Mouse (Mus musculus) frontal cortex, postnatal 36 days (tissue): ENCODE measurements around the gene Fam192a.

Source experiments
- DNase-seq, 2 experiments: peaks; one replicate each; pipeline ENCODE4 v3.0.0; 2022; ENCODE audit warnings: low spot score in 2 of 2

The Fam192a gene

GRCm38 (mm10) chr8:94532525-94532872 lies 69.3 kb downstream of the Fam192a start:
- DNase-seq, result peak in 1 of 2 experiments; percentile 2

- peak in 1 of 2 experiments; percentile 13 for DNase-seq
Measured at GRCm38 (mm10) chr8:94532000-94532399, 69.8 kb downstream of the Fam192a start.

GRCm38 (mm10) chr8:94530643-94531042 lies 71.2 kb downstream of the Fam192a start:
- DNase-seq, result no peak

- DNase-seq, result no peak
Measured at GRCm38 (mm10) chr8:94529875-94530274, 71.9 kb downstream of the Fam192a start.

- DNase-seq, result peak; percentile 57 to 60
Measured at GRCm38 (mm10) chr8:94528245-94528644, 73.6 kb downstream of the Fam192a start.

GRCm38 (mm10) chr8:94527178-94527577 lies 74.6 kb downstream of the Fam192a start:
- DNase-seq, result no peak

- DNase-seq, result no peak
Measured at GRCm38 (mm10) chr8:94524554-94524953, 77.2 kb downstream of the Fam192a start.
